ENCODE assay signal across 9 mouse cellular contexts in genomic region chr7:92666274-92666820, GRCm38 (mm10). TPM values are rescaled to one million over a fixed set of nuclear protein-coding genes. Genes with fewer than 3 reads are reported as not detected.
A peak's percentile ranks its signal among the peaks of the same experiment; 100 is the strongest.
DNase-seq lines count a peak whose midpoint lies in the region; ATAC-seq and TF ChIP-seq lines count a peak whose summit lies in the region.
"Had no signal": no experiment of that assay in that cellular context is flagged by ENCODE, and none has a peak within 500 bp of the region (broad histone marks: within the 10 kb centered on the region; RNA-seq: fewer than 3 reads in every experiment).

No protein-coding gene starts in this region.

- TF ChIP-seq CTCF in embryonic fibroblast, embryonic 13.5 days (IDR thresholded peaks at IDR 0.05; ENCODE audit: borderline replicate concordance, insufficient read depth, low read length) = no peak

- peak overlapping the region; percentile 86 for H3K4me3 ChIP-seq in megakaryocyte, embryonic 14.5 days (replicated peaks)
- H3K4me3 ChIP-seq in embryonic fibroblast, embryonic 13.5 days (ENCODE audit: insufficient read depth, low read length) = peak overlapping the region; percentile 28
- no peak overlapping the region; the same call in 1 of the 2 replicates for H3K4me3 ChIP-seq in limb, embryonic 14.5 days (replicated peaks; ENCODE audit: low read length)

- H3K27me3 ChIP-seq in megakaryocyte, embryonic 14.5 days (replicated peaks) = no peaks in the 10 kb centered on the region
- no peaks in the 10 kb centered on the region for H3K27me3 ChIP-seq in limb, embryonic 14.5 days (ENCODE audit: control insufficient read depth, insufficient read depth, low read length)

- no peak for DNase-seq in limb, embryonic 14.5 days (ENCODE audit: low spot score)
- DNase-seq in skeletal muscle tissue, adult 2 months (ENCODE audit: low read depth, low spot score) = peak; percentile 39
- DNase-seq in Muller cell, postnatal 12 days (ENCODE audit: inconsistent ontology term) = no peak
- DNase-seq in kidney, adult 8-10 months = no peak
- no peak for DNase-seq in right cerebral cortex, postnatal 10 days (ENCODE audit: low spot score in 2 of 2)
- DNase-seq: cerebellum, postnatal 14 days had no signal

- peak overlapping the region; percentile 74; the same call in 1 of the 2 replicates for H3K4me2 ChIP-seq in limb, embryonic 14.5 days (replicated peaks; ENCODE audit: low read depth, low read length, severe bottlenecking)

- WGBS in limb, embryonic 14.5 days = 72% methylated on average over 7 of the region's 7 CpGs

- H3K36me3 ChIP-seq in megakaryocyte, embryonic 14.5 days (replicated peaks; ENCODE audit: low read length) = peaks cover 53% of the 10 kb centered on the region
- peaks cover 23% of the 10 kb centered on the region for H3K36me3 ChIP-seq in limb, embryonic 14.5 days (ENCODE audit: control insufficient read depth, insufficient read depth, low read length)

- H3K9me3 ChIP-seq in megakaryocyte, embryonic 14.5 days = no peaks in the 10 kb centered on the region
- H3K9me3 ChIP-seq in limb, embryonic 14.5 days (ENCODE audit: control insufficient read depth, low read length) = no peaks in the 10 kb centered on the region

- ATAC-seq in megakaryocyte, adult 5-6 weeks (ENCODE audit: poor library complexity, severe bottlenecking) = no peak
- no peak for ATAC-seq in limb, embryonic 14.5 days (ENCODE audit: low FRiP score, low read depth)

- TF ChIP-seq POLR2A in embryonic fibroblast, embryonic 13.5 days (IDR thresholded peaks at IDR 0.05; ENCODE audit: low read depth, low read length) = no peak
- TF ChIP-seq POLR2A in limb, embryonic 14.5 days (IDR thresholded peaks at IDR 0.05; ENCODE audit: borderline replicate concordance, extremely low read depth, insufficient read depth, insufficient read length) = no peak

- H3K9ac ChIP-seq in limb, embryonic 14.5 days (ENCODE audit: low read depth, low read length, severe bottlenecking) = no peak overlapping the region

- peaks cover 24% of the 10 kb centered on the region for H3K4me1 ChIP-seq in megakaryocyte, embryonic 14.5 days
- H3K4me1 ChIP-seq in embryonic fibroblast, embryonic 13.5 days (ENCODE audit: control insufficient read depth, insufficient read depth, low read length) = peaks cover 6% of the 10 kb centered on the region; the same call in 1 of the 2 replicates
- H3K4me1 ChIP-seq in limb, embryonic 14.5 days (ENCODE audit: control insufficient read depth, insufficient read depth, low read length) = peaks cover 14% of the 10 kb centered on the region; the same call in 1 of the 2 replicates

- H3K27ac ChIP-seq in embryonic fibroblast, embryonic 13.5 days (ENCODE audit: insufficient read depth, low read length) = no peak overlapping the region
- no peak overlapping the region for H3K27ac ChIP-seq in limb, embryonic 14.5 days (replicated peaks; ENCODE audit: low read depth, low read length)

RNA-seq across cellular contexts. Expression of gene Pcf11, which starts 3.4 kb away (rescaled TPM):
- polyA plus RNA-seq in megakaryocyte, embryonic 14.5 days (2012; ENCODE audit: insufficient read depth, low replicate concordance) = 25.7 and 33.1 TPM in 2 replicates
- 71.4 and 79.6 TPM in 2 replicates for total RNA-seq in megakaryocyte, adult 5-6 weeks (2015)
- 67.7 and 70.6 TPM in 2 replicates for total RNA-seq in megakaryocyte, adult 5-6 weeks (2017)
- polyA plus RNA-seq in embryonic fibroblast, embryonic 13.5 days (2011; ENCODE audit: insufficient read length, low read depth, missing spikeins) = 33.3 and 33.7 TPM in 2 replicates
- polyA plus RNA-seq in limb, embryonic 14.5 days (2012; rRNA removed) = 22.7 and 32.5 TPM in 2 replicates
- 21.2 and 23.5 TPM in 2 replicates for polyA plus RNA-seq in limb, embryonic 14.5 days (2014; fragmentation: Nextera tagmentation; extraction: Ambion mirVana)

RNA-seq across cellular contexts. Expression of gene Ankrd42, which starts 29.4 kb away (rescaled TPM):
- not detected in 2 replicates for polyA plus RNA-seq in megakaryocyte, embryonic 14.5 days (2012; ENCODE audit: insufficient read depth, low replicate concordance)
- total RNA-seq in megakaryocyte, adult 5-6 weeks (2015) = 0.07 and 0.74 TPM in 2 replicates
- 0.12 and 0.29 TPM in 2 replicates for total RNA-seq in megakaryocyte, adult 5-6 weeks (2017)
- 7.5 and 8.8 TPM in 2 replicates for polyA plus RNA-seq in embryonic fibroblast, embryonic 13.5 days (2011; ENCODE audit: insufficient read length, low read depth, missing spikeins)
- polyA plus RNA-seq in limb, embryonic 14.5 days (2012; rRNA removed) = 2.7 and 3.4 TPM in 2 replicates
- 4.8 and 5.4 TPM in 2 replicates for polyA plus RNA-seq in limb, embryonic 14.5 days (2014; fragmentation: Nextera tagmentation; extraction: Ambion mirVana)
